Mouse (Mus musculus): ENCODE data around the gene Tenm4.

GRCm38 (mm10) chr7:96707112-96707511 is 536.1 kb downstream of the Tenm4 start:
- no peak for TF ChIP-seq HCFC1 (IDR thresholded peaks at IDR 0.05; ENCODE audit: borderline replicate concordance, insufficient read depth, low read length)
- no peak for TF ChIP-seq MAFK (IDR thresholded peaks at IDR 0.05; ENCODE audit: insufficient read depth, low read depth, low read length)
- no peak for TF ChIP-seq ZNF384 (IDR thresholded peaks at IDR 0.05; ENCODE audit: low read depth, low read length)
- no peak for TF ChIP-seq ZC3H11A (IDR thresholded peaks at IDR 0.05; ENCODE audit: borderline replicate concordance, low read depth, low read length)
- TF ChIP-seq CHD2 (IDR thresholded peaks at IDR 0.05; ENCODE audit: low read depth, low read length) = no peak
